Mouse (Mus musculus): ENCODE measurements around the gene Gm12169.

- TF ChIP-seq CTCF (IDR thresholded peaks at IDR 0.05; ENCODE audit: borderline replicate concordance, extremely low read depth, insufficient read depth, insufficient read length) (no peak), POLR2A (IDR thresholded peaks at IDR 0.05; ENCODE audit: borderline replicate concordance, extremely low read depth, insufficient read depth, insufficient read length, poor library complexity, severe bottlenecking) (no peak)
Observed at GRCm38 (mm10) chr11:46530149-46530548, 6.1 kb downstream of the Gm12169 start.
